Mouse (Mus musculus) liver, embryonic 14.5 days (tissue): ENCODE results near the gene Olig1. TPM values are rescaled to one million over a fixed set of nuclear protein-coding genes. Genes with fewer than 3 reads are reported as not detected.

Source experiments
- ATAC-seq: fragments of 200-750 bp; cut with Nextera tagmentation; 2 replicates; pipeline ENCODE4 v1.8.0; 2017; ENCODE audit warnings: moderate number of reproducible peaks, mild to moderate bottlenecking, moderate library complexity; ENCODE audit not compliant: insufficient read depth
- DNase-seq, 3 experiments: peaks; one replicate each; pipeline ENCODE4 v3.0.0-alpha.2; 2012 to 2013; ENCODE audit warnings: low read depth in 3 of 3, low spot score in 3 of 3
- H3K27ac ChIP-seq: fragments of 300-500 bp; sonication (generic); 2 replicates; pipeline ENCODE4 v1.5.1; 2014; ENCODE audit warnings: moderate library complexity, mild to moderate bottlenecking, control low read depth, inconsistent platforms
- H3K27me3 ChIP-seq: fragments of 300-500 bp; sonication (generic); 2 replicates; pipeline ENCODE4 v1.6.1; 2014; ENCODE audit warnings: mild to moderate bottlenecking, low read length, moderate library complexity; ENCODE audit not compliant: control insufficient read depth, insufficient read depth
- H3K36me3 ChIP-seq: fragments of 300-500 bp; sonication (generic); replicated peaks from 2 replicates; pipeline ENCODE4 v1.6.1; 2014; ENCODE audit warnings: low read depth; ENCODE audit not compliant: control insufficient read depth, insufficient read depth
- H3K4me1 ChIP-seq, 2 experiments: fragments of 200-500 bp in 1 of 2; fragments of 300-500 bp in 1 of 2; sonication (generic) in 1 of 2; replicated peaks; 2 replicates each; pipeline ENCODE4 v1.6.1; 2012 to 2014; ENCODE audit warnings: antibody characterized with exemption in 1 of 2, inconsistent platforms in 1 of 2, low read length in 1 of 2; ENCODE audit not compliant: control insufficient read depth in 2 of 2, insufficient read depth in 2 of 2
- H3K4me2 ChIP-seq: fragments of 300-500 bp; sonication (generic); 2 replicates; pipeline ENCODE4 v1.6.1; 2014; ENCODE audit warnings: low read depth, mild to moderate bottlenecking, control low read depth, moderate library complexity
- H3K4me3 ChIP-seq, 2 experiments: fragments of 200-500 bp in 1 of 2; fragments of 300-500 bp in 1 of 2; sonication (generic) in 1 of 2; 2 replicates each; pipeline ENCODE4 v1.5.1; 2012 to 2014; ENCODE audit warnings: low read depth in 2 of 2, low read length in 2 of 2, mild to moderate bottlenecking in 2 of 2, control low read depth in 1 of 2, inconsistent platforms in 1 of 2, moderate library complexity in 1 of 2; ENCODE audit not compliant: insufficient read depth in 1 of 2
- H3K9ac ChIP-seq: fragments of 300-500 bp; sonication (generic); replicated peaks from 2 replicates; pipeline ENCODE4 v1.6.1; 2014; ENCODE audit warnings: mild to moderate bottlenecking, control low read depth, moderate library complexity
- H3K9me3 ChIP-seq: fragments of 300-500 bp; sonication (generic); 2 replicates; pipeline ENCODE4 v1.6.1; 2016; ENCODE audit warnings: low read length, mixed read lengths; ENCODE audit not compliant: control insufficient read depth
- CTCF ChIP-seq: IDR thresholded peaks from 2 replicates; pipeline ENCODE4 v1.5.1; 2016; ENCODE audit warnings: antibody characterized with exemption, low read depth, control low read depth
- EP300 ChIP-seq: IDR thresholded peaks from 2 replicates; pipeline ENCODE4 v1.6.1; 2016; ENCODE audit warnings: antibody characterized with exemption, low read depth
- WGBS: fragments of 180-500 bp; shearing (Covaris S2); extraction: QIAGEN DNeasy Blood & Tissue Kit; methylation state at CpG from one replicate; pipeline ENCODE4 v1.1.7; 2014; ENCODE audit not compliant: insufficient replicate concordance; 5-methylcytosine and 5-hydroxymethylcytosine counted together
- polyA plus RNA-seq, 2 experiments: library from polyadenylated mRNA; depleted of rRNA in 1 of 2; stranded (reverse) in 1 of 2; unstranded in 1 of 2; fragments of >200 nt; fragmentation: Nextera tagmentation in 1 of 2; extraction: Ambion mirVana in 1 of 2; gene quantifications; 2 replicates each; pipeline versions ENCODE4 v1.2.1 to v1.2.3; 2012 to 2014

Olig1 gene
- polyA plus RNA-seq, 2 experiments = not detected

- ATAC-seq (0 out of 2 replicates have a peak, but pooled peaks have one; percentile 23), DNase-seq (no peak)
- H3K9me3 ChIP-seq = no peaks in the 10 kb centered on the region
- H3K4me2 ChIP-seq = no peak overlapping the region
- 0 out of 4 replicates have a peak, but pooled peaks cover 0 to 2% of the 10 kb centered on the region in 2 experiments for H3K4me1 ChIP-seq
- H3K27ac ChIP-seq = no peak overlapping the region
- no peaks in the 10 kb centered on the region for H3K27me3 ChIP-seq
- 38% methylated on average over 10 of the region's 10 CpGs for WGBS
- TF ChIP-seq EP300 (no peak), CTCF (no peak)
- H3K9ac ChIP-seq = no peak overlapping the region
- H3K36me3 ChIP-seq = no peaks in the 10 kb centered on the region
- no peak overlapping the region for H3K4me3 ChIP-seq
Observed at GRCm38 (mm10) chr16:91320191-91320590, 50.6 kb downstream of the Olig1 start.

- no peak for ATAC-seq
- H3K36me3 ChIP-seq = no peaks in the 10 kb centered on the region
- no peaks in the 10 kb centered on the region for H3K9me3 ChIP-seq
- DNase-seq = no peak
- no peak overlapping the region for H3K4me2 ChIP-seq
- TF ChIP-seq CTCF = no peak
- no peak for TF ChIP-seq EP300
- H3K9ac ChIP-seq = no peak overlapping the region
- H3K4me3 ChIP-seq = no peak overlapping the region
- H3K27ac ChIP-seq = no peak overlapping the region
- no peaks in the 10 kb centered on the region for H3K27me3 ChIP-seq
- 0 out of 4 replicates have a peak, but pooled peaks cover 0 to 2% of the 10 kb centered on the region in 2 experiments for H3K4me1 ChIP-seq
- WGBS = 69% methylated on average over 15 of the region's 15 CpGs
Observed at GRCm38 (mm10) chr16:91320608-91321007, 51.0 kb downstream of the Olig1 start.

Other genes starting within 250 kb of the Olig1 start
- gene Paxbp1, start 225.2 kb upstream of the Olig1 start, polyA plus RNA-seq (2012; rRNA removed) = 17.4 and 25.9 TPM in 2 replicates
- gene Paxbp1, start 225.2 kb upstream of the Olig1 start, polyA plus RNA-seq (2014; fragmentation: Nextera tagmentation; extraction: Ambion mirVana) = 14.8 and 16.5 TPM in 2 replicates
- gene 4932438H23Rik, start 174.7 kb upstream of the Olig1 start, polyA plus RNA-seq (2012; rRNA removed) = not detected in 2 replicates
- gene 4932438H23Rik, start 174.7 kb upstream of the Olig1 start, polyA plus RNA-seq (2014; fragmentation: Nextera tagmentation; extraction: Ambion mirVana) = not detected in 2 replicates
- gene Olig2, start 44.3 kb upstream of the Olig1 start, polyA plus RNA-seq (2012; rRNA removed) = 0.02 TPM in 1 of 2 replicates, not detected in the other
- not detected in 2 replicates for gene Olig2, start 44.3 kb upstream of the Olig1 start, polyA plus RNA-seq (2014; fragmentation: Nextera tagmentation; extraction: Ambion mirVana)
- 23.0 and 33.1 TPM in 2 replicates for gene Ifnar2, start 103.0 kb downstream of the Olig1 start, polyA plus RNA-seq (2012; rRNA removed)
- 68.4 and 74.4 TPM in 2 replicates for gene Ifnar2, start 103.0 kb downstream of the Olig1 start, polyA plus RNA-seq (2014; fragmentation: Nextera tagmentation; extraction: Ambion mirVana)
- gene Gm21970, start 121.9 kb downstream of the Olig1 start, polyA plus RNA-seq (2012; rRNA removed) = 0.04 and 0.14 TPM in 2 replicates
- 0.67 TPM in 1 of 2 replicates, not detected in the other for gene Gm21970, start 121.9 kb downstream of the Olig1 start, polyA plus RNA-seq (2014; fragmentation: Nextera tagmentation; extraction: Ambion mirVana)
- 12.4 and 12.7 TPM in 2 replicates for gene Il10rb, start 136.4 kb downstream of the Olig1 start, polyA plus RNA-seq (2012; rRNA removed)
- 24.9 and 28.7 TPM in 2 replicates for gene Il10rb, start 136.4 kb downstream of the Olig1 start, polyA plus RNA-seq (2014; fragmentation: Nextera tagmentation; extraction: Ambion mirVana)
- gene Ifnar1, start 215.5 kb downstream of the Olig1 start, polyA plus RNA-seq (2012; rRNA removed) = 9.3 and 11.6 TPM in 2 replicates
- gene Ifnar1, start 215.5 kb downstream of the Olig1 start, polyA plus RNA-seq (2014; fragmentation: Nextera tagmentation; extraction: Ambion mirVana) = 15.4 and 16.2 TPM in 2 replicates